Comparison of ENCODE assay signal across 8 mouse cellular contexts in the genomic region with DNA sequence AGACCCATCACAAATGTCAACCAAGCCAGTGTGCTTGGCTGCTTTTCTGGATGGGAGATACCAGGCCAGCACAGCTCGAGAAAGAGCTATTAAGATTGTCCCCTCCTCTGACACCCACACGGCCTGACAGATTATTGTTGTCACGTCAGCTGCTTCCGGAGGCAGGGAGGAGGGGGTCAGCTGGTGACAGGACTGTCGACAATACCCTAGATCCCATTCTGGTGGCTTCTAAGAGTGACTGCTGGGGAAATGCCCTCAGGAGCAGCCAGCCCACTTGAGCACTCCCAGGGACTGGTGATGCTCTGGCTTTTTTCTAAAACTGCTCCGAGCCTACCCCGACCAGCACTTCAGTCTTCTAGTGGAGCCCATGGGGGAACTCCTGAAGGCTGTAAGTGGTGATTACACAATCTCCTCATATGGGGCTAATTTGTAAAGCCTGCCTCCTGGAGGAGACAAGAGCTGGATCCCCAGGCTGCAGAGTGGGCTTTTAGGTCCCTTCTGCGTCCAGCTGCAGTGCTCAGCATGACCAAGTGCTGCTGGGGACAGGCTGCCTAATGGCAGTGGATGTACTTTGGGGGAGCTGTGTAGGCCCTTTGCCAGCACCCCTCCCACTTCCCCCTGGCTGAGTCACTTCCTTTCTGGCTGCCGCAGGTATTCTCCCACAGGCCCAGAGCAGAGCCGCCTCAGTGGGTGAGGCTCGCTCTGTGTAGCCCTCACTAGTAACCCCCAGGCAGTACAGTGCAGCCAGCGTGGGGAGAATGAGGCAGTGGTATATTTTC. TPM values are rescaled to one million over a fixed set of nuclear protein-coding genes. Genes with fewer than 3 reads are reported as not detected.
DNase-seq lines count a peak whose midpoint lies in the region; ATAC-seq and TF ChIP-seq lines count a peak whose summit lies in the region.

No protein-coding gene starts in this region.

- H3K27me3 ChIP-seq in forebrain, embryonic 16.5 days (replicated peaks; ENCODE audit: control insufficient read depth, insufficient read depth, low read length), result no peaks in the 10 kb centered on the region
- H3K27me3 ChIP-seq in lung, embryonic 14.5 days (ENCODE audit: insufficient read depth, low read length), result no peaks in the 10 kb centered on the region

- 1% methylated on average over 12 of the region's 12 CpGs for WGBS in bone marrow, adult 2 months
- WGBS in forebrain, embryonic 16.5 days, result 11% methylated on average over 12 of the region's 12 CpGs
- WGBS in lung, embryonic 14.5 days, result 5% methylated on average over 12 of the region's 12 CpGs

- intact Hi-C loops in heart, postnatal 36 days (cut with DNase I), result loop anchor here (2.0 to 5.0 kb wide), 2 partner anchors 38 to 152 kb away; a partner anchor contains a TSS

- TF ChIP-seq POLR2A in bone marrow, adult 2 months (IDR thresholded peaks at IDR 0.05; ENCODE audit: borderline replicate concordance, control insufficient read depth, low read depth, low read length), result peak; percentile 76

- peak; percentile 87 for ATAC-seq in CD4-positive, CD25-positive, alpha-beta regulatory T cell, adult 4 months
- peak; percentile 55 for ATAC-seq in forebrain, embryonic 16.5 days
- ATAC-seq in lung, embryonic 14.5 days (ENCODE audit: insufficient read depth), result peak; percentile 81

- no peak overlapping the region; the same call in 1 of the 2 replicates for H3K4me2 ChIP-seq in forebrain, embryonic 16.5 days (ENCODE audit: low read length)
- peak overlapping the region; percentile 48 for H3K4me2 ChIP-seq in lung, embryonic 14.5 days

- peak; percentile 85 to 88 for DNase-seq in heart, postnatal 36 days
- peak; percentile 75 to 76 for DNase-seq in layer of hippocampus, adult 8-10 months (ENCODE audit: low spot score in 2 of 2)
- DNase-seq in lung, embryonic 14.5 days, result peak; percentile 83
- peak; percentile 62 for DNase-seq in ovary, adult 18-20 months (ENCODE audit: low spot score)
- peak; percentile 81 for DNase-seq in thymus, postnatal 0 days (ENCODE audit: low spot score)

- H3K4me1 ChIP-seq in bone marrow, adult 2 months (ENCODE audit: control insufficient read depth, insufficient read depth, low read length), result peaks cover 8% of the 10 kb centered on the region; the same call in 1 of the 2 replicates
- peaks cover 29% of the 10 kb centered on the region for H3K4me1 ChIP-seq in forebrain, embryonic 16.5 days (replicated peaks; ENCODE audit: control insufficient read depth, insufficient read depth, low read length)
- H3K4me1 ChIP-seq in lung, embryonic 14.5 days (ENCODE audit: insufficient read depth), result peaks cover 27% of the 10 kb centered on the region

- H3K27ac ChIP-seq in bone marrow, adult 2 months (ENCODE audit: control insufficient read depth, insufficient read depth, low read depth, low read length, poor library complexity), result peak overlapping the region; percentile 96
- peak overlapping the region; percentile 70 for H3K27ac ChIP-seq in forebrain, embryonic 16.5 days (ENCODE audit: low read length)
- peak overlapping the region; percentile 95 for H3K27ac ChIP-seq in lung, embryonic 14.5 days (ENCODE audit: low read depth)

- H3K4me3 ChIP-seq in bone marrow, adult 2 months (replicated peaks; ENCODE audit: control insufficient read depth, low read depth, low read length), result peak overlapping the region; percentile 31
- no peak overlapping the region for H3K4me3 ChIP-seq in forebrain, embryonic 16.5 days (replicated peaks; ENCODE audit: low read length)
- H3K4me3 ChIP-seq in lung, embryonic 14.5 days (ENCODE audit: low read depth, low read length), result peak overlapping the region; percentile 12; the same call in 1 of the 2 replicates

- no peaks in the 10 kb centered on the region for H3K9me3 ChIP-seq in forebrain, embryonic 16.5 days (ENCODE audit: control insufficient read depth, low read length)
- no peaks in the 10 kb centered on the region for H3K9me3 ChIP-seq in lung, embryonic 14.5 days (ENCODE audit: low read depth, low read length)

- H3K9ac ChIP-seq in forebrain, embryonic 16.5 days (replicated peaks; ENCODE audit: low read depth, low read length), result peak overlapping the region; percentile 39
- peak overlapping the region; percentile 32 for H3K9ac ChIP-seq in lung, embryonic 14.5 days

- no peaks in the 10 kb centered on the region for H3K36me3 ChIP-seq in forebrain, embryonic 16.5 days (ENCODE audit: control insufficient read depth, insufficient read depth)
- H3K36me3 ChIP-seq in lung, embryonic 14.5 days (ENCODE audit: insufficient read depth), result no peaks in the 10 kb centered on the region

- TF ChIP-seq CTCF in bone marrow, adult 2 months (IDR thresholded peaks at IDR 0.05; ENCODE audit: control insufficient read depth, insufficient read depth, low read length), result 0 out of 2 replicates have a peak, but pooled peaks have one; percentile 7
- TF ChIP-seq CTCF in lung, embryonic 14.5 days (IDR thresholded peaks at IDR 0.05; ENCODE audit: low read depth), result peak; percentile 55

RNA-seq across cellular contexts. Expression of a gene that starts 6.8 kb away (rescaled TPM):
- polyA plus RNA-seq in CD4-positive, CD25-positive, alpha-beta regulatory T cell, adult 4 months (2017; shearing (Covaris generic)), result 10 to 100 TPM; 11.4 to 23.2 TPM
- polyA plus RNA-seq in bone marrow, adult 2 months (2011; ENCODE audit: insufficient read depth, insufficient read length, low replicate concordance, missing spikeins), result 7.5 and 14.0 TPM in 2 replicates
- polyA plus RNA-seq in forebrain, embryonic 16.5 days (2015; fragmentation: Nextera tagmentation; extraction: Ambion mirVana), result 33.5 and 34.7 TPM in 2 replicates
- total RNA-seq in heart, postnatal 36 days (2021), result 10 to 100 TPM; 33.6 to 41.5 TPM
- 10 to 100 TPM; 25.4 to 36.5 (median 31.1) TPM for total RNA-seq in layer of hippocampus, adult 8-10 months (2022)
- polyA plus RNA-seq in lung, embryonic 14.5 days (2014; fragmentation: Nextera tagmentation; extraction: Ambion mirVana), result 30.7 and 38.0 TPM in 2 replicates
- 26.5 and 28.8 TPM in 2 replicates for polyA plus RNA-seq in thymus, postnatal 0 days (2015; fragmentation: Nextera tagmentation; extraction: Ambion mirVana)

RNA-seq across cellular contexts. Expression of a gene that starts 14.1 kb away (rescaled TPM):
- polyA plus RNA-seq in CD4-positive, CD25-positive, alpha-beta regulatory T cell, adult 4 months (2017; shearing (Covaris generic)), result 10 to 100 TPM; 68.6 to 76.0 TPM
- polyA plus RNA-seq in bone marrow, adult 2 months (2011; ENCODE audit: insufficient read depth, insufficient read length, low replicate concordance, missing spikeins), result 6.6 and 21.2 TPM in 2 replicates
- polyA plus RNA-seq in forebrain, embryonic 16.5 days (2015; fragmentation: Nextera tagmentation; extraction: Ambion mirVana), result 60.2 and 60.6 TPM in 2 replicates
- 10 to 100 TPM; 14.5 to 16.4 TPM for total RNA-seq in heart, postnatal 36 days (2021)
- total RNA-seq in layer of hippocampus, adult 8-10 months (2022), result 10 to 100 TPM; 14.3 to 17.5 (median 16.1) TPM
- polyA plus RNA-seq in lung, embryonic 14.5 days (2014; fragmentation: Nextera tagmentation; extraction: Ambion mirVana), result 50.2 and 50.6 TPM in 2 replicates
- 55.9 and 61.0 TPM in 2 replicates for polyA plus RNA-seq in thymus, postnatal 0 days (2015; fragmentation: Nextera tagmentation; extraction: Ambion mirVana)

RNA-seq across cellular contexts. Expression of a gene that starts 37.0 kb away (rescaled TPM):
- 10 to 100 TPM; 10.5 to 12.7 TPM for polyA plus RNA-seq in CD4-positive, CD25-positive, alpha-beta regulatory T cell, adult 4 months (2017; shearing (Covaris generic))
- 5.7 and 7.1 TPM in 2 replicates for polyA plus RNA-seq in bone marrow, adult 2 months (2011; ENCODE audit: insufficient read depth, insufficient read length, low replicate concordance, missing spikeins)
- 10.1 and 10.2 TPM in 2 replicates for polyA plus RNA-seq in forebrain, embryonic 16.5 days (2015; fragmentation: Nextera tagmentation; extraction: Ambion mirVana)
- total RNA-seq in heart, postnatal 36 days (2021), result 10 to 100 TPM; 15.7 to 16.2 TPM
- 1 to 10 TPM; 2.5 to 4.8 (median 3.3) TPM for total RNA-seq in layer of hippocampus, adult 8-10 months (2022)
- polyA plus RNA-seq in lung, embryonic 14.5 days (2014; fragmentation: Nextera tagmentation; extraction: Ambion mirVana), result 92.6 and 97.8 TPM in 2 replicates
- 28.2 and 28.7 TPM in 2 replicates for polyA plus RNA-seq in thymus, postnatal 0 days (2015; fragmentation: Nextera tagmentation; extraction: Ambion mirVana)

RNA-seq across cellular contexts. Expression of a gene that starts 52.2 kb away (rescaled TPM):
- polyA plus RNA-seq in CD4-positive, CD25-positive, alpha-beta regulatory T cell, adult 4 months (2017; shearing (Covaris generic)), result under 1 TPM in 1 of 2 experiments, not detected in 1; 0.70 TPM
- 1.3 and 8.2 TPM in 2 replicates for polyA plus RNA-seq in bone marrow, adult 2 months (2011; ENCODE audit: insufficient read depth, insufficient read length, low replicate concordance, missing spikeins)
- polyA plus RNA-seq in forebrain, embryonic 16.5 days (2015; fragmentation: Nextera tagmentation; extraction: Ambion mirVana), result 30.4 and 33.4 TPM in 2 replicates
- total RNA-seq in heart, postnatal 36 days (2021), result 1 to 10 TPM; 2.5 to 2.7 TPM
- 10 to 100 TPM; 45.2 to 63.6 (median 50.8) TPM for total RNA-seq in layer of hippocampus, adult 8-10 months (2022)
- polyA plus RNA-seq in lung, embryonic 14.5 days (2014; fragmentation: Nextera tagmentation; extraction: Ambion mirVana), result 18.1 TPM in 2 replicates
- 4.8 and 5.0 TPM in 2 replicates for polyA plus RNA-seq in thymus, postnatal 0 days (2015; fragmentation: Nextera tagmentation; extraction: Ambion mirVana)

RNA-seq across cellular contexts. Expression of a gene that starts 52.7 kb away (rescaled TPM):
- polyA plus RNA-seq in CD4-positive, CD25-positive, alpha-beta regulatory T cell, adult 4 months (2017; shearing (Covaris generic)), result 1 to 10 TPM in 1 of 2 experiments, under 1 TPM in 1; 0.56 to 1.2 TPM
- polyA plus RNA-seq in bone marrow, adult 2 months (2011; ENCODE audit: insufficient read depth, insufficient read length, low replicate concordance, missing spikeins), result 1.0 TPM in 1 of 2 replicates, not detected in the other
- polyA plus RNA-seq in forebrain, embryonic 16.5 days (2015; fragmentation: Nextera tagmentation; extraction: Ambion mirVana), result 0.87 and 1.2 TPM in 2 replicates
- 1 to 10 TPM; 2.4 to 3.6 TPM for total RNA-seq in heart, postnatal 36 days (2021)
- 1 to 10 TPM in 3 of 4 experiments, under 1 TPM in 1; 0.68 to 1.3 (median 1.1) TPM for total RNA-seq in layer of hippocampus, adult 8-10 months (2022)
- 5.7 and 7.0 TPM in 2 replicates for polyA plus RNA-seq in lung, embryonic 14.5 days (2014; fragmentation: Nextera tagmentation; extraction: Ambion mirVana)
- polyA plus RNA-seq in thymus, postnatal 0 days (2015; fragmentation: Nextera tagmentation; extraction: Ambion mirVana), result 2.2 and 2.7 TPM in 2 replicates
